Mouse (Mus musculus): ENCODE data around the gene Rtn4r. TPM values are rescaled to one million over a fixed set of nuclear protein-coding genes. Genes with fewer than 3 reads are reported as not detected.

Rtn4r gene
- total and polyA plus RNA-seq, 2 experiments = not detected

- no peak for TF ChIP-seq CTCF (IDR thresholded peaks at IDR 0.05; ENCODE audit: low read depth, low read length)
- no peak for TF ChIP-seq POLR2A (IDR thresholded peaks at IDR 0.05; ENCODE audit: extremely low read depth, insufficient read depth, low read length)
- Histone ChIP-seq H3K27me3 (ENCODE audit: control insufficient read depth, insufficient read depth, low read length) (no peaks in the 10 kb centered on the region), H3K4me3 (ENCODE audit: insufficient read depth, low read depth, low read length) (no peak overlapping the region), H3K36me3 (ENCODE audit: control insufficient read depth, insufficient read depth, low read length) (peaks cover 18% of the 10 kb centered on the region), H3K27ac (replicated peaks; ENCODE audit: insufficient read depth, low read depth, low read length) (peak overlapping the region; percentile 95), H3K9ac (ENCODE audit: low read depth, low read length) (peak overlapping the region; percentile 28; the same call in 1 of the 2 replicates), H3K79me2 (ENCODE audit: control insufficient read depth, insufficient read depth, low read length) (peaks cover 9% of the 10 kb centered on the region; the same call in 1 of the 2 replicates), H3K4me1 (ENCODE audit: control insufficient read depth, insufficient read depth, low read length) (peaks cover 38% of the 10 kb centered on the region)
- 28% methylated on average over 1 of the region's 1 CpGs for WGBS
- peak; percentile 49 for DNase-seq (ENCODE audit: extremely low read depth, low read depth, low spot score)
Observed at GRCm38 (mm10) chr16:18082291-18082690, 45.2 kb upstream of the Rtn4r start.

GRCm38 (mm10) chr16:18083231-18083951 lies 44.1 kb upstream of the Rtn4r start:
- peak; percentile 96 for DNase-seq (ENCODE audit: extremely low read depth, low read depth, low spot score)
- no peaks in the 10 kb centered on the region for H3K27me3 ChIP-seq (ENCODE audit: control insufficient read depth, insufficient read depth, low read length)
- peak overlapping the region; percentile 76 for H3K9ac ChIP-seq (ENCODE audit: low read depth, low read length)
- H3K27ac ChIP-seq (replicated peaks; ENCODE audit: insufficient read depth, low read depth, low read length) = peak overlapping the region; percentile 95
- H3K79me2 ChIP-seq (ENCODE audit: control insufficient read depth, insufficient read depth, low read length) = peaks cover 20% of the 10 kb centered on the region; the same call in 1 of the 2 replicates
- H3K36me3 ChIP-seq (ENCODE audit: control insufficient read depth, insufficient read depth, low read length) = peaks cover 11% of the 10 kb centered on the region
- TF ChIP-seq CTCF (IDR thresholded peaks at IDR 0.05; ENCODE audit: low read depth, low read length) (no peak), POLR2A (IDR thresholded peaks at IDR 0.05; ENCODE audit: extremely low read depth, insufficient read depth, low read length) (peak; percentile 52; the same call in 1 of the 2 replicates)
- 24% methylated on average over 18 of the region's 18 CpGs for WGBS
- peak overlapping the region; percentile 42; the same call in 1 of the 2 replicates for H3K4me3 ChIP-seq (ENCODE audit: insufficient read depth, low read depth, low read length)
- peaks cover 47% of the 10 kb centered on the region for H3K4me1 ChIP-seq (ENCODE audit: control insufficient read depth, insufficient read depth, low read length)

GRCm38 (mm10) chr16:18084262-18084661 lies 43.2 kb upstream of the Rtn4r start:
- peak; percentile 96 for DNase-seq (ENCODE audit: extremely low read depth, low read depth, low spot score)
- Histone ChIP-seq H3K27ac (replicated peaks; ENCODE audit: insufficient read depth, low read depth, low read length) (peak overlapping the region; percentile 89), H3K4me1 (ENCODE audit: control insufficient read depth, insufficient read depth, low read length) (peaks cover 47% of the 10 kb centered on the region), H3K36me3 (ENCODE audit: control insufficient read depth, insufficient read depth, low read length) (peaks cover 8% of the 10 kb centered on the region; the same call in 1 of the 2 replicates), H3K4me3 (ENCODE audit: insufficient read depth, low read depth, low read length) (no peak overlapping the region), H3K27me3 (ENCODE audit: control insufficient read depth, insufficient read depth, low read length) (no peaks in the 10 kb centered on the region), H3K9ac (ENCODE audit: low read depth, low read length) (no peak overlapping the region), H3K79me2 (ENCODE audit: control insufficient read depth, insufficient read depth, low read length) (peaks cover 23% of the 10 kb centered on the region; the same call in 1 of the 2 replicates)
- peak; percentile 72 for TF ChIP-seq CTCF (IDR thresholded peaks at IDR 0.05; ENCODE audit: low read depth, low read length)
- 0 out of 2 replicates have a peak, but pooled peaks have one; percentile 3 for TF ChIP-seq POLR2A (IDR thresholded peaks at IDR 0.05; ENCODE audit: extremely low read depth, insufficient read depth, low read length)
- WGBS = 31% methylated on average over 7 of the region's 7 CpGs

- H3K27ac ChIP-seq (replicated peaks; ENCODE audit: insufficient read depth, low read depth, low read length) = peak overlapping the region; percentile 87
- 54% methylated on average over 5 of the region's 5 CpGs for WGBS
- H3K9ac ChIP-seq (ENCODE audit: low read depth, low read length) = peak overlapping the region; percentile 98
- H3K4me3 ChIP-seq (ENCODE audit: insufficient read depth, low read depth, low read length) = peak overlapping the region; percentile 93
- no peaks in the 10 kb centered on the region for H3K36me3 ChIP-seq (ENCODE audit: control insufficient read depth, insufficient read depth, low read length)
- TF ChIP-seq POLR2A (IDR thresholded peaks at IDR 0.05; ENCODE audit: extremely low read depth, insufficient read depth, low read length) (no peak), CTCF (IDR thresholded peaks at IDR 0.05; ENCODE audit: low read depth, low read length) (no peak)
- no peaks in the 10 kb centered on the region for H3K27me3 ChIP-seq (ENCODE audit: control insufficient read depth, insufficient read depth, low read length)
- DNase-seq (ENCODE audit: extremely low read depth, low read depth, low spot score) = peak; percentile 55
- peaks cover 23% of the 10 kb centered on the region; the same call in 1 of the 2 replicates for H3K79me2 ChIP-seq (ENCODE audit: control insufficient read depth, insufficient read depth, low read length)
- peaks cover 43% of the 10 kb centered on the region for H3K4me1 ChIP-seq (ENCODE audit: control insufficient read depth, insufficient read depth, low read length)
Observed at GRCm38 (mm10) chr16:18087101-18087500, 40.3 kb upstream of the Rtn4r start.

- H3K9ac ChIP-seq (ENCODE audit: low read depth, low read length) = no peak overlapping the region
- TF ChIP-seq POLR2A (IDR thresholded peaks at IDR 0.05; ENCODE audit: extremely low read depth, insufficient read depth, low read length) (no peak), CTCF (IDR thresholded peaks at IDR 0.05; ENCODE audit: low read depth, low read length) (no peak)
- H3K79me2 ChIP-seq (ENCODE audit: control insufficient read depth, insufficient read depth, low read length) = no peaks in the 10 kb centered on the region
- H3K4me3 ChIP-seq (ENCODE audit: insufficient read depth, low read depth, low read length) = no peak overlapping the region
- WGBS = 62% methylated on average over 5 of the region's 5 CpGs
- H3K27ac ChIP-seq (replicated peaks; ENCODE audit: insufficient read depth, low read depth, low read length) = no peak overlapping the region
- H3K36me3 ChIP-seq (ENCODE audit: control insufficient read depth, insufficient read depth, low read length) = no peaks in the 10 kb centered on the region
- no peaks in the 10 kb centered on the region for H3K27me3 ChIP-seq (ENCODE audit: control insufficient read depth, insufficient read depth, low read length)
- H3K4me1 ChIP-seq (ENCODE audit: control insufficient read depth, insufficient read depth, low read length) = no peaks in the 10 kb centered on the region
- no peak for DNase-seq (ENCODE audit: extremely low read depth, low read depth, low spot score)
Observed at GRCm38 (mm10) chr16:18096348-18096747, 31.1 kb upstream of the Rtn4r start.

- 87% methylated on average over 4 of the region's 4 CpGs for WGBS
- Histone ChIP-seq H3K36me3 (ENCODE audit: control insufficient read depth, insufficient read depth, low read length) (no peaks in the 10 kb centered on the region), H3K4me1 (ENCODE audit: control insufficient read depth, insufficient read depth, low read length) (no peaks in the 10 kb centered on the region), H3K79me2 (ENCODE audit: control insufficient read depth, insufficient read depth, low read length) (no peaks in the 10 kb centered on the region), H3K4me3 (ENCODE audit: insufficient read depth, low read depth, low read length) (no peak overlapping the region), H3K27ac (replicated peaks; ENCODE audit: insufficient read depth, low read depth, low read length) (no peak overlapping the region), H3K9ac (ENCODE audit: low read depth, low read length) (no peak overlapping the region), H3K27me3 (ENCODE audit: control insufficient read depth, insufficient read depth, low read length) (no peaks in the 10 kb centered on the region)
- TF ChIP-seq CTCF (IDR thresholded peaks at IDR 0.05; ENCODE audit: low read depth, low read length) = no peak
- no peak for TF ChIP-seq POLR2A (IDR thresholded peaks at IDR 0.05; ENCODE audit: extremely low read depth, insufficient read depth, low read length)
- DNase-seq (ENCODE audit: extremely low read depth, low read depth, low spot score) = no peak
Observed at GRCm38 (mm10) chr16:18102816-18103215, 24.6 kb upstream of the Rtn4r start.

Data from liver, adult 2 months (tissue).